Mouse (Mus musculus) liver, postnatal 0 days (tissue): ENCODE results near the gene Fam118a.

Experiments
- CTCF ChIP-seq: sonication (generic); IDR thresholded peaks from 2 replicates; pipeline ENCODE4 v1.5.1; 2016; ENCODE audit warnings: antibody characterized with exemption, low read depth
- EP300 ChIP-seq: IDR thresholded peaks from 2 replicates; pipeline ENCODE4 v1.6.1; 2016; ENCODE audit warnings: antibody characterized with exemption, low read depth, mild to moderate bottlenecking

- TF ChIP-seq EP300, result no peak
- TF ChIP-seq CTCF, result no peak
These were observed 40.6 kb upstream of the Fam118a start, which contains the start of gene 5031439G07Rik for GRCm38 (mm10) chr15:84987874-84988825.
